Mouse (Mus musculus): ENCODE measurements around the gene Pnmal1. TPM values are rescaled to one million over a fixed set of nuclear protein-coding genes. Genes with fewer than 3 reads are reported as not detected.
"Not testable (repeated sequence)": the region's sequence is repeated elsewhere in the genome, so short reads cannot be mapped to it uniquely, and the experiment has no call there.

Pnmal1 gene
- polyA plus RNA-seq, 1 experiment from 2014 or later = 52.1 TPM

DNA sequence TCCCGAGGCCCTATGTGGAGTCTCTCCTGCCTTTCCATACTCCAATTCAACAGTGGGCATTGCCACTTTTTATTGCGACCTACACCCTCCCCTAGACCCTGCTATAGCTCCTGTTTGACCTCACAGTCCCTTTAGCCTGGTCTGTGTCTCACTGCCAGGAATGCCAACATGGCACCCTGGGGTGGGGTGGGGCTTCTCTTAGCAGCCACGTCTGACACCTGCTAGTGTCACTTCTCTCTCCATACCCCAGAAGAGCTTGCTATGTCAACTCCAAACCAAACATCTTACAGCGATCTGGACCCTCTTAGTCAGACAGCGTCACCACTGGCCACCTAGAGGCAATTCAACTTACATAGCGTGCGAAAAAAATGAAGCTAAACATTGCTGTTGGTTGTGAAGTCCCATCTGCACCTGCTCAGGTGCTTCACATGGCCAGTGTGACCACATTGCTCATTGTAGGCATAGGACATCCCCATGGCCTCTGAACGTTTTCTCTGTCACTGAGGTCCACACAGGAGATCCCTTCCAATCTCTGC is 10.5 kb upstream of the Pnmal1 start:
- Histone ChIP-seq H3K4me3 (replicated peaks; ENCODE audit: low read length) (peak overlapping the region; percentile 90), H3K27me3 (ENCODE audit: control insufficient read depth, insufficient read depth, low read length) (0 out of 2 replicates have a peak, but pooled peaks cover 5% of the 10 kb centered on the region), H3K36me3 (replicated peaks; ENCODE audit: control insufficient read depth, insufficient read depth) (peaks cover 8% of the 10 kb centered on the region), H3K9me3 (ENCODE audit: control insufficient read depth, low read length) (no peaks in the 10 kb centered on the region), H3K4me2 (replicated peaks) (peak overlapping the region; percentile 96), H3K4me1 (replicated peaks; ENCODE audit: control insufficient read depth, insufficient read depth, low read length) (peaks cover 48% of the 10 kb centered on the region), H3K9ac (peak overlapping the region; percentile 98), H3K27ac (peak overlapping the region; percentile 96)
- 47% methylated on average over 8 of the region's 8 CpGs for WGBS
- no peak for DNase-seq (ENCODE audit: low spot score)
- no peak for ATAC-seq (ENCODE audit: low FRiP score)

DNA sequence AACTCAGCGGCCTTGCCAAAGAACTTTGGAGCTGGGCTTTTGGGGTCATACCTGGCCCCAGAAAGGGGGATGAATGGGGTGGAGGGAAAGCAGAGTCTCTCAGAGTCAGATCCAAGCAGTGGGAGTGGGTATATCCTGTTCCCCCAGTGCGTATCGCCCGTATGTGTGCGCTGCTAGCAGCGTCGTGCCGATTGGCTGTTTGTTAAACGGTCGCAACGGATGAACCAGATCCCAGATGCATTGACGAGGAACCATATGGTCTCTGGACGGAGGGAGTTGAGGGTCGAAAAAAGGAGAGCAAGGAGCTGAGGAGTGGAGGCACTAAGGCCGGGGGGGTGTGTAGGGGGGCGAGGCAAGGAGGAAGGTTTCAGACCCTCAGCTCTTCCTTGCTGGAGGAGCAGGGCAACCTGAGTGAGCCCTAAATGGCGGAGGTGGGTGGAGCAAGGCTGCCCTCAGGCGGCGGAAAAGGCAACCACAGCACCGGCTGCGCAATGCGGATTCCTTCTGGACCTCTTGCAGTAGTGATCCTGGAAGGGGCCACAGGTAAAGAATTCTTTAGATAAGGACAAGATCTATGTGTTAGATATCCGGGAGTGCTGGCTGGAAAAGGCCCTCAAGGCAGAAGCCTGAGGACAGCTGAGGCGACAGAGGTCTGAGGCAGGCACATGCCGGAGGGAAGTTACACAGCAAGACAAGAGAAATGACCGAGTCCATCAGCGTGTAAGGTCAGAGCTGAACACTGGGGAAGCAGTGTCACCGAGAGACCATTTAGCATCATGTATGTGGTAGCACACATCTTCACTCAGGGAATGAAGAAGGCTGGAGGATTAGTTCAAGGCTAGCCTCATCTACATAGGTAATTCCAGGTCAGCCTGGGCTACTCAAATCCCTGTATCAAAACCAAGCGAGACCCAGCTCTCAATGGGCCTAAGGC is 9.3 kb upstream of the Pnmal1 start:
- Histone ChIP-seq H3K4me3 (replicated peaks; ENCODE audit: low read length) (peak overlapping the region; percentile 90), H3K4me1 (replicated peaks; ENCODE audit: control insufficient read depth, insufficient read depth, low read length) (peaks cover 44% of the 10 kb centered on the region), H3K27ac (peak overlapping the region; percentile 96), H3K4me2 (replicated peaks) (peak overlapping the region; percentile 96), H3K9ac (peak overlapping the region; percentile 98), H3K36me3 (replicated peaks; ENCODE audit: control insufficient read depth, insufficient read depth) (peaks cover 8% of the 10 kb centered on the region), H3K27me3 (ENCODE audit: control insufficient read depth, insufficient read depth, low read length) (0 out of 2 replicates have a peak, but pooled peaks cover 5% of the 10 kb centered on the region), H3K9me3 (ENCODE audit: control insufficient read depth, low read length) (no peaks in the 10 kb centered on the region)
- DNase-seq (ENCODE audit: low spot score) = peak; percentile 88
- ATAC-seq (ENCODE audit: low FRiP score) = peak; percentile 70
- WGBS = 10% methylated on average over 29 of the region's 29 CpGs

DNA sequence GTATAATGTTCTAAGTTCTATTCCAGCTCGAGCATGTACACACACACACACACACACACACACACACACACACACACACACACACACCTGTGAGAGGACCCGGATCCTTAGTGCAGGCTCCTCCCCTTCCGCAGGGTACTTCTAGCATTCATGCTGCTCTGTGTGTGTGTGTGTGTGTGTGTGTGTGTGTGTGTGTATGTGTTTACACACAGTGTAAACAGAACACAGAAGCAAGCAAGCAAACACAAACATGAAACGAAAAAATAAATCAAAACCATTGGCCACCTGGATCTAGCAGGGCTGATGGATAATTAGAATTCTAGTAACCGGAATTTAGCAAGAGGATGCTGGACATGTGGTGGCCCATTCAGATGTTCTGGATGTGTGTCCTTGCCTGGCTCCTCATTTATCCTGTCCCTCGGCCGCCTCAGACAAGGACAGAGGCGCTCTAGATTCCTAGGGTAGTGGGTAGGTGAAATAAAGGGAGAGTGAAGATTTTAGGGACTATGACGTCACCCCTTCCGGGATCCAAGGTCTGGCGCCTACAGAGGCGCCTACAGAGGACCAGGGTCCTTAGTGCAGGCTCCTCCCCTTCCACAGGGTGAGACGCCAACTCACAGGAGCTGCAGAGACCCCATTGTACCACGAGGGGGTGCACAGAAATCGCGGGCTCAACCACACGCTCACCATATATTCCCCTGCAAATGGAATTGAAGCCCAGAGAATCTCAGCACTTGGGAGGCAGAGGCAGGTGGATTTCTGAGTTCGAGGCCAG is 8.4 kb upstream of the Pnmal1 start:
- DNase-seq (ENCODE audit: low spot score) (peak; percentile 88), ATAC-seq (ENCODE audit: low FRiP score) (peak; percentile 39)
- H3K9ac ChIP-seq = no peak overlapping the region
- H3K27me3 ChIP-seq (ENCODE audit: control insufficient read depth, insufficient read depth, low read length) = 0 out of 2 replicates have a peak, but pooled peaks cover 3% of the 10 kb centered on the region
- WGBS = 33% methylated on average over 18 of the region's 18 CpGs
- peaks cover 37% of the 10 kb centered on the region for H3K4me1 ChIP-seq (replicated peaks; ENCODE audit: control insufficient read depth, insufficient read depth, low read length)
- H3K9me3 ChIP-seq (ENCODE audit: control insufficient read depth, low read length) = no peaks in the 10 kb centered on the region
- H3K4me2 ChIP-seq (replicated peaks) = no peak overlapping the region
- no peak overlapping the region for H3K4me3 ChIP-seq (replicated peaks; ENCODE audit: low read length)
- H3K27ac ChIP-seq = peak overlapping the region; percentile 96; the same call in 1 of the 2 replicates
- H3K36me3 ChIP-seq (replicated peaks; ENCODE audit: control insufficient read depth, insufficient read depth) = peaks cover 8% of the 10 kb centered on the region

DNA sequence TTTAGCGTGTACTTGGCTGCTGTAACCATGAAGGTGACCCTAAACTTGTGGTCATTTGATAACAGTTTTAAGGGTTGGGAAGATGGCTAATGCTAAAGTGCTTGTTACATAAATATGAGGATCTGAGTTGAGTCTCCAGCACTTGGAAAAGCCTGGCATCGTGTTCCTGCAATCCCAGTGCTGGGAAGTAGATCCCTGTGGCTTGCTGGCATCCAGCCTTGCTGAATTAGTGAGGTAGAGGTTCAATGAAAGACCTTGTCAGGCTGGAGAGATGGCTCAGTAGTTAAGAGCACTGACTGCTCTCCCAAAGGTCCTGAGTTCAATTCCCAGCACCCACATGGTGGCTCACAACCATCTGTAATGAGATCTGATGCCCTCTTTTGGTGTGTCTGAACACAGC is 5.7 kb upstream of the Pnmal1 start:
- not testable (repeated sequence) for H3K4me2 ChIP-seq (replicated peaks); DNase-seq (ENCODE audit: low spot score); H3K36me3 ChIP-seq (replicated peaks; ENCODE audit: control insufficient read depth, insufficient read depth); ATAC-seq (ENCODE audit: low FRiP score); H3K9me3 ChIP-seq (ENCODE audit: control insufficient read depth, low read length); H3K27me3 ChIP-seq (ENCODE audit: control insufficient read depth, insufficient read depth, low read length); H3K9ac ChIP-seq; H3K27ac ChIP-seq; H3K4me3 ChIP-seq (replicated peaks; ENCODE audit: low read length)
- WGBS = 71% methylated on average over 2 of the region's 2 CpGs
- H3K4me1 ChIP-seq (replicated peaks; ENCODE audit: control insufficient read depth, insufficient read depth, low read length) = peaks cover 37% of the 10 kb centered on the region

DNA sequence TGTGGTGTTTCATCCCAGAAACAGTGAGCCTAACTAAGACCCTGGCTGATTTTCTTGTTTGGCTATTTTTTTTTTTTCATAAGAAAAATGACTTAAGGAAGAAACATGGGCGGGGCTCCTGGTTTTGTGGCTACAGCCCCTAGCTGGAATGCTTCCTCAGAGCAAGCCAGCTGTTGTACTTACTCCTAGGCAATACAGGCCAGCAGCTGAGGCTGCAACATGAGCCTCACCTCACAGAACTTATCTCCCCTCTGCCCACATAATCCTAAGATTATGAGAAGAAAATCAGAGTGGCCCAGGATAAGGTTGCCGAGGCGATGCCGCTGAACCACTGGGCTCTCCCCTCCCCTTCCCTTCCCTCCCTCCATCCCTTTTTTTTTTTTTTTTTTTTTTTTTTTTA is 3.8 kb upstream of the Pnmal1 start:
- Histone ChIP-seq H3K4me1 (replicated peaks; ENCODE audit: control insufficient read depth, insufficient read depth, low read length) (peaks cover 35% of the 10 kb centered on the region), H3K4me3 (replicated peaks; ENCODE audit: low read length) (no peak overlapping the region), H3K36me3 (replicated peaks; ENCODE audit: control insufficient read depth, insufficient read depth) (no peaks in the 10 kb centered on the region), H3K9me3 (ENCODE audit: control insufficient read depth, low read length) (no peaks in the 10 kb centered on the region), H3K9ac (no peak overlapping the region), H3K27me3 (ENCODE audit: control insufficient read depth, insufficient read depth, low read length) (no peaks in the 10 kb centered on the region), H3K4me2 (replicated peaks) (no peak overlapping the region), H3K27ac (0 out of 2 replicates have a peak overlapping the region, but pooled peaks have one; percentile 87)
- ATAC-seq (ENCODE audit: low FRiP score) (no peak), DNase-seq (ENCODE audit: low spot score) (no peak)
- WGBS = 88% methylated on average over 4 of the region's 4 CpGs

DNA sequence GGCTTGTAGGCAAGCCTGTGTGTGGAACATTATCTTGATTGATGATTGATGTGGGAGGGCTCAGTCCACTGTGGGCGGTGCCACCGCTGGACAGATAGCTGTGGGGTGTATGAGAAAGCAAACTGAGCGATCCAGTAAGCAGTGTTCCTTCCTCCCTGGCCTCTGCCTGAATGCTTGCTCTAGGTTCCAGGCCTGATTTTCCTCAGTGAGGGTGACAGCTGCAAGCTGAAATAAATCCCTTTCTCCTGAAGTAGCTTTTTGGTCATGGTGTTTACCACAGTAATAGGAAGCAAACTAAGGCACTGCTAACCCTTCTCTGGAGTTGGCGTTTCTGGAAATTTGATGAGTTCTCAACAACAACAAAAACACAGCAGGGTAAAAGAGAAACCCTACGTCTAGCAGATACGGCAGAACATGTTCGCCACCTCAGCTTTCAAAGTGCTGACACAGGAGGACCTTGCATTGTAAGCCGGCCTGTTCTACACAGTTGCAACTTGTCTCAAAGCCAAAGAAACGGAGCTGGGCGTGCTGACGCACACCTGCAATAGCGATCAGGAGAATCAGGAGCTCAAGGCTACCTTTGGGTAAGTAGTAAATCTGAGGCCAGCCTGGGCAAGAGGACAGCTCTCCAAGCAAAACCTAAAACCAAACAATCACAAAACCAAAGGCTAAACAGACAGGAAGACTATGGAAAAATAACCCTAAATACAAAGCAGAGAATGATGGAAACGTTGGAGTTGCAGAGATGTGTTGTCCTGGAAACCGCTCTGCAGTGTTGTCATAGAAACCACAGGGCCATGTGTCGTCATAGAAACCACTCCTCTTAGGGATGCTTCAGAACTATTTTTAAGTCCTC is 2.8 kb upstream of the Pnmal1 start:
- Histone ChIP-seq H3K4me2 (replicated peaks) (peak overlapping the region; percentile 34), H3K9ac (peak overlapping the region; percentile 34), H3K9me3 (ENCODE audit: control insufficient read depth, low read length) (no peaks in the 10 kb centered on the region), H3K36me3 (replicated peaks; ENCODE audit: control insufficient read depth, insufficient read depth) (no peaks in the 10 kb centered on the region), H3K27me3 (ENCODE audit: control insufficient read depth, insufficient read depth, low read length) (no peaks in the 10 kb centered on the region), H3K4me3 (replicated peaks; ENCODE audit: low read length) (no peak overlapping the region), H3K27ac (peak overlapping the region; percentile 87), H3K4me1 (replicated peaks; ENCODE audit: control insufficient read depth, insufficient read depth, low read length) (peaks cover 44% of the 10 kb centered on the region)
- peak; percentile 79 for DNase-seq (ENCODE audit: low spot score)
- ATAC-seq (ENCODE audit: low FRiP score) = peak; percentile 64
- 31% methylated on average over 15 of the region's 15 CpGs for WGBS

DNA sequence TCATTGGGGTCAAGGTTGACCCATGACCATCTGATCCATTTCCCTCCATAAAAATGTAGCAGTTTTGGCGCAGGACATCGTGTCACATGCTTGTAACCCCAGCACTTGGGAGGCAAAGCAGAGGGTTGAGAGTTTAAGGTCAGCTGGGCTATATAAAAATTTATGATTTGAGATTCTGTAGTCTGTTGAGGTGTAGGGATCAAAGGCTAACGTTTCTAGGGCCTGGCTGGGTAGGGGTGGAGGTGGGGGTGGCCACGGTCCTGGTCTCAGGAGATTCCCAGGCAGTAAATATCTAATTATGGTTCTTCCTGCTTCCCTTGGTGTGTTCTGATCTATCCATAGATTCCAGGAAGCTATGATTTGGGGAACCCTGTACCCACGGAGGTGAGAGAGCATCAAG is 2.2 kb downstream of the Pnmal1 start:
- Histone ChIP-seq H3K27ac (no peak overlapping the region), H3K36me3 (replicated peaks; ENCODE audit: control insufficient read depth, insufficient read depth) (0 out of 2 replicates have a peak, but pooled peaks cover 5% of the 10 kb centered on the region), H3K4me2 (replicated peaks) (peak overlapping the region; percentile 67), H3K9ac (no peak overlapping the region), H3K9me3 (ENCODE audit: control insufficient read depth, low read length) (no peaks in the 10 kb centered on the region), H3K27me3 (ENCODE audit: control insufficient read depth, insufficient read depth, low read length) (no peaks in the 10 kb centered on the region), H3K4me3 (replicated peaks; ENCODE audit: low read length) (no peak overlapping the region), H3K4me1 (replicated peaks; ENCODE audit: control insufficient read depth, insufficient read depth, low read length) (peaks cover 47% of the 10 kb centered on the region)
- WGBS = 78% methylated on average over 5 of the region's 5 CpGs
- DNase-seq (ENCODE audit: low spot score) (no peak), ATAC-seq (ENCODE audit: low FRiP score) (no peak)

DNA sequence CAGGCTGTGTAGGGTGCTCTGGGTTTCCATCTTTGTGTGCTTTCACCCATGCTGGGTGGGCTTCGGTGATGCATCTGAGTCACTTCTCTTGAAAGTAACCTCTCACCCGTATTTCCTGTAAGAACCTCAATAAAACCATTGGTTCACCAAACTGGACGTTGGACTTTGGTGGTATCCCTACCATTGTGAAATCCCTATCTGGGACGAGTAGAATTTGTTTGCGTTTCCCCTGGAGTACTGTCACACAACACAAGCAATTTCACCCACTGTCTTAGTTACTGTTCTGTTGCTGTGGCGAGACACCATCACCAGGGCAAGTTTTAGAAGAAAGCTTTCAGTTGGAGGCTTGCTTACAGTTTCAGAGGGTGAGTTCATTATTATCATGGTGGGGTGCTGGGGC is 8.9 kb downstream of the Pnmal1 start:
- DNase-seq (ENCODE audit: low spot score) = no peak
- WGBS = 89% methylated on average over 6 of the region's 6 CpGs
- Histone ChIP-seq H3K4me1 (replicated peaks; ENCODE audit: control insufficient read depth, insufficient read depth, low read length) (no peaks in the 10 kb centered on the region), H3K9ac (no peak overlapping the region), H3K4me2 (replicated peaks) (no peak overlapping the region), H3K36me3 (replicated peaks; ENCODE audit: control insufficient read depth, insufficient read depth) (0 out of 2 replicates have a peak, but pooled peaks cover 2% of the 10 kb centered on the region), H3K27me3 (ENCODE audit: control insufficient read depth, insufficient read depth, low read length) (no peaks in the 10 kb centered on the region), H3K4me3 (replicated peaks; ENCODE audit: low read length) (no peak overlapping the region), H3K27ac (no peak overlapping the region), H3K9me3 (ENCODE audit: control insufficient read depth, low read length) (no peaks in the 10 kb centered on the region)
- no peak for ATAC-seq (ENCODE audit: low FRiP score)

Measured in hindbrain, embryonic 14.5 days (tissue).